Mouse (Mus musculus) heart, postnatal 4 days (tissue): ENCODE measurements around the gene Trp53i11. TPM values are rescaled to one million over a fixed set of nuclear protein-coding genes. Genes with fewer than 3 reads are reported as not detected.

ENCODE experiments used
- DNase-seq: peaks from one replicate; pipeline ENCODE4 v3.0.0; 2021
- total RNA-seq, 2 experiments: library from RNA; stranded (reverse); gene quantifications; 2 replicates each; pipeline ENCODE4 v1.2.3; 2021

The Trp53i11 gene
- total RNA-seq, 2 experiments from 2014 or later: 79.0 to 82.5 TPM

DNA sequence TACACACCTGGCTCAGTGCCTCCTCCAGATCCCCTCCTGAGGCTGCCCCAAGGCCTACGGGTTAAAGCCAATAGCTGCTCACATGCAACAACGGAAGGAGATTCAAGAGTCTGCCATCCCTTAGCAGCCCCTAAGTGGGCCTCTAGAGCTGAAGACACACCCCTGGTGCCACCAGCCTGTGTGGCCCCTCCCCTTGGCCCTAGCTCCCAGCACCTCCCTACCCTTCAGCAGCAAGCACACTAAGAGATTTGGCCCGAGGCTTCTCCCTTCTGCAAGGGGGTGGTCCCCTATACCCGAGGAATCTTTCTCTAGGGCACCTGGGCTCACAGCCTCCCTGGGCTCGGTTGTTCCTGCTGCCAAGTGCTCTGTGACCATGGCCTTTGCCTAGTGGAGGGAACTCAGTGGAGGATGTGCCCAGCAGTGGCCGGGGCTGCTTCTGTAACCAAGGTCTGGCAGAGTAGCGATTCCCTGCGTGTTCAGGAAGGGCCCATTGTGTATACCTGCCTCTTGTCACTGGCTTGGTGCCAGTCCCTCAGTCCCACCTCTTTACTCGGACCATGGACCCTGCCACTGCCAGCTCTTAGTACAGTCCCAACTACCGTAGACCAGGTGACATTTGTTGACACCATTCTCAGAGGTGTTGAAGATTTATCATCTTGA, 13.5 kb downstream of the Trp53i11 start:
- DNase-seq: no peak

DNA sequence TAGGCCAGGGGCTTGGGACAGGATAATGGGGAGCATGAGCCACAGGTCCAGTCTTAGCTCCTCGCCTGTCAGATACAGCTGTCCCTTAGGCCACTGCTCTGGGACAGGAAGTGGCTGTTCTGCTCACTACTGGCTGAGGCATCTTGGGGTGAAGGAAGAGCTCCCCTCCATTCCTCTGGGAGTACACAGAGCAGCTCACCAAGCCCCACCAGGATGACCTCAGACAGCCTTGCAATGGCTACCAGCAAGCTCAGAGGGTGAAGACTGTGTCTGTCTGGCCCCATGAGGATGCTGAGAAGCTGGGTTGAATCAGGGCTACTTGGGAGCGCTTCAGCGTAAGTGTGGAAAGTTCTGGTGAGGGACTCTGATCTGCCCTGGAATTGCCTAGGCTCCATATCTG, 14.6 kb downstream of the Trp53i11 start:
- no peak for DNase-seq

DNA sequence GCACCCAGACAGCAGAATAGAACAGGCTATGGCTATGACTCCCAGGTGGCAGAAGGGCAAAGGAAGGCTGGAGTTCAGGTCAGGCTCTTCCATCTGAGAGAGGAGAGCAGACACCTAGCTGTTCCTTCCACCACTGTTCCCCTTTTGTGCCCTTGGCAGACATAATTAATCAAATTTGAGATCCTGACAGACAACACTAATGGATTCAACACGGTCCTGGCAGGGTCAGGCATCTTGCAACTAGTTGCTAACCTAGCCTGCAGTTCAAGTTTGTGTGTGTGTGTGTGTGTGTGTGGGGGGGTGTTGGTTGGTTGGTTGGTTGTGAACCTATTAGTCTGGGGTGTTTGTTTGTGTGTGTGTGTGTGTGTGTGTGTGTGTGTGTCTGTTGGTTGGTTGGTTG, 15.4 kb downstream of the Trp53i11 start:
- DNase-seq: no peak

DNA sequence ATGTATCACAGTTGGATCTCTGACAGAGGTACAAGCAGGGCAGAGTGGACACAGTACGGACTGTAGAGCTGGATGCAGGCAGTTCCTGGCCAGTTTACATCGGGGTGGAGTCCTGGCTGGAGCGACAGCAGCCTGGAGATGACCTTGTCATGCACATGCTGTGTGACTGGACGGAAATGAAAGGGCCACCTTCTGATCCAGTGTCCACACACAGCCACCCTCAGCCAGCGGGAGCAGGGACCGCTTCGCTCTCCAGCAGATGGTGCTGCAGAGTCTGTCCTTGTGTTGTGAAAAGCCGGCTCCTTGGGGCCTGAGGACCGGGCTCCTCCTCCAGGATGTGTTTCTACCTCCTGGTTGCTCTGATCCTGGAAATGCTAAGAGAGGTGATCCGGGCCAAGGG, 16.3 kb downstream of the Trp53i11 start:
- peak; percentile 81 for DNase-seq

GRCm38 (mm10) chr2:93204571-93204970, 17.2 kb downstream of the Trp53i11 start:
- DNase-seq: no peak

- no peak for DNase-seq
Measured at GRCm38 (mm10) chr2:93206126-93206525, 18.8 kb downstream of the Trp53i11 start.

DNA sequence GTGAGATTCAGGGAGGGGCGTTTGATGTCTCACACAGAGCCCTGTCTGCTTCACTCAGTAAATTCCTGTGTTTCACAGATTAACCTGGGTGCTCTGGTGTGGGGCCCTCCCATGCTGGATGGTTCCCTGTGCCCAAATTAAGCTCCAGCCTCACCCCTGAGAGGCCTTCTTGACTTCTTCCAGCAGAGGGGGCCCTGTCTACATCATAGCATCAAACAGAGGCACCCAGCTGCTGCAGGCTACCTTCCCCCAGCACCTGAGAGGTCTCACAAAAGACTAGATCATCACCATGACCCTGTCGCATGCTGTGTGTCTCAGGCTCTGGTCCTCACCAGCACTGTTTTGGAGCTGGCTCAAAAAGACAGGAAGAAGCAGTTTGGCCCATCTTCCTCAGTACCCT, 25.0 kb downstream of the Trp53i11 start:
- DNase-seq: no peak

DNA sequence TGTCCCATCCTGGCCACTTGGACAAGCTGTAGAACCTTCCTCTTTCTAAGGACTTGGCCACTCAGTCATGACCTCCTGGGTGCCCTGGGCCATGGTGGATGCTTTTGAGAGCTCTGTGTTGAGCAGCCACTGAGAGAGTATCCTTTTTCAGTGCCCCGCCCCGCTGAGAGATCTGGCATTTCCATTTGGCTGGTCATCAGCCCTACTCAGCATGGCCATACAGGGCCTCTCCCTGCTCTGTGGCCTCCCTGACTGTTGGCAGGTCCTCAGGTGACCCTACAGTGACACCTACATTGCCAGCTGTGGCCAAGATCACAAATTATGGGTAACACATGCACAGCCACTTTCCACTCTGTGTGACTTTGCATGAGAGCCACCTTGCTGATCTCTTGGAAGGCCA, 25.5 kb downstream of the Trp53i11 start:
- no peak for DNase-seq

GRCm38 (mm10) chr2:93214192-93214591, 26.8 kb downstream of the Trp53i11 start:
- DNase-seq: peak; percentile 52

GRCm38 (mm10) chr2:93215790-93216189, 28.4 kb downstream of the Trp53i11 start:
- no peak for DNase-seq

DNA sequence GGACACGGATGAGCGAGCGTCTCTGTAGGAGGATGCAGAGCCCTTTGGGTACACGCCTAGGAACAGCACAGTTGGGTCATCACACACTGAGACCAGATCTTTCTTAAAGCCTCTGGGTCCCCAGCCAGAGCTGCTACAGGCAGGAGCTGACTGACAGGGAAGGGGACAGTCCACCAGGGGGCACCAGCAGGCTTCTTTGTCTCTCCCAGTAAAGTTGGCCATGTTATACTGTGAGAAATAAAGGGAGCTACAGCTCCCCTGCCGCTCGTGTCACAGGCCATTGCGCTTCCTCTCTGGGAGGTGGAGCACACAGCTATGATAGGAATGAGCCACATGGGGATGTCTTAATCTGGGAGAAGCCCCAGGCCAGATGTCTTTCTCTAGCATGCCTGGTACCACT, 29.7 kb downstream of the Trp53i11 start:
- peak; percentile 95 for DNase-seq

GRCm38 (mm10) chr2:93218353-93218990, 31.1 kb downstream of the Trp53i11 start:
- no peak for DNase-seq

DNA sequence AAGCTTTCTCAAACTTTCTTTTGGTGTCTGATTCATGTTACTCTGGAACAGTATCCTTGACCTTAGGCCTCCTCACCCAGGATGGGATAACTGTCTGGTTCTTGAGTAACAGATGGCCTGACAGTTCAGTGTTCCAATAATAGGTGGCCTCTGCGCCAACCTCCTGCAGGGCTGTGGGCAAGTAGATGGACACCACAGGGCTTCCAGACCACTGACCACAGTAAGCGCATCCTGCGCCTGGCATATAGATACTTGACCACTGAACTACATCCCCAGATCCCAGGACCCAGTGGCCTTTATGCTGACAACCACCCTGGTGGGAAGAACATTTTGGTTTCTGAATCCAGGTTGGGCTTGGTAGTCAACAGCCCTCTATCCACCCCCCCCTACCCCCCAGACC, 32.2 kb downstream of the Trp53i11 start:
- DNase-seq: no peak

GRCm38 (mm10) chr2:93220447-93220846, 33.1 kb downstream of the Trp53i11 start:
- no peak for DNase-seq

GRCm38 (mm10) chr2:93223463-93223862, 36.1 kb downstream of the Trp53i11 start:
- DNase-seq: peak; percentile 53

- DNase-seq: peak; percentile 96
Measured at GRCm38 (mm10) chr2:93226606-93227595, 39.6 kb downstream of the Trp53i11 start.

DNA sequence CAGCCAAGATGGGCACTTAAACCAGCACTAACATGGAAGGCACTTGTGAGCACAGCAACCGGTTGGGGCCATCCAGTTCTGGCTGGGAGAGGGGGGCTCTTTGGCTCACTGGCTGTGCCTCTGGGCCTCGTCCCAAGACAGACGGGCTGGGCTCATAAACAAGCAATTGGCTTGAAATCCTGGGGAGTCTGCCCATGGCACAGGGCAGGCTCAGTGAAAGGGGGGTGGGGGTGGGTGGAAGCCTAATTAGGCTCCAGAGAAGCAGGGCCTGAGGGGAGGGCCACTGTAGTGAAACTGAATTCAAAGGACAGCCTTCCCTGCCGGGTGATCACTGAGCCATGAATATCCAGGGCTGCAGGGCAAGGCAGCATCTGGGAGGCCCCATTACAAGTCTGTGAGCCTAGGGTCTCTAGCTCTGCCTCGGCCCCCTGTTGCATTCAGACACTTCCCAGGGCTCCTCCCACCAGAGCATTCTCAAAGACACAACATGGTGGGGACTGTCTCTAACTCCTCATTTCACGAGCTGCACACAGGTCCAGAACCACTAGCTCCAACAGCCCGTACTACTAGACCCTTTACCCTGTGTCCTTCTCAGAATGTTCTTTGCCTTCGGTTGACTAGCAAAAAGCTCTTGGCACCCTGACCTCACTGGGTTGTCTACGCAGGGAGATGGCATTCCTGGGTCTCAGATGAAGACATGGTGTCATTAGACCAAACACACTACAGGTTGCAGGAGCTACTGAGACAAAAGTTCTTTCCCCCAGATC, 40.5 kb downstream of the Trp53i11 start:
- peak; percentile 41 for DNase-seq

- DNase-seq: no peak
Measured at GRCm38 (mm10) chr2:93228480-93228824, 41.1 kb downstream of the Trp53i11 start.

- DNase-seq: no peak
Measured at GRCm38 (mm10) chr2:93232141-93232540, 44.8 kb downstream of the Trp53i11 start.

- no peak for DNase-seq
Measured at GRCm38 (mm10) chr2:93237055-93237454, 49.7 kb downstream of the Trp53i11 start.

- DNase-seq: no peak
Measured at GRCm38 (mm10) chr2:93238864-93239263, 51.5 kb downstream of the Trp53i11 start.

GRCm38 (mm10) chr2:93242166-93242565, 54.8 kb downstream of the Trp53i11 start:
- DNase-seq: no peak
